Mouse (Mus musculus): ENCODE results near the gene Hmcn1. TPM values are rescaled to one million over a fixed set of nuclear protein-coding genes. Genes with fewer than 3 reads are reported as not detected.
A peak's percentile ranks its signal among the peaks of the same experiment; 100 is the strongest.

Hmcn1 gene
- total RNA-seq, 2 experiments from 2014 or later = 1.4 to 1.9 TPM

- DNase-seq = no peak
Observed at GRCm38 (mm10) chr1:150645314-150645713, 347.9 kb downstream of the Hmcn1 start.

- peak in 1 of 2 experiments; percentile 18 for DNase-seq
Observed at GRCm38 (mm10) chr1:150639522-150639921, 353.7 kb downstream of the Hmcn1 start.

GRCm38 (mm10) chr1:150632506-150632905 lies 360.7 kb downstream of the Hmcn1 start:
- DNase-seq = no peak

GRCm38 (mm10) chr1:150631856-150632171 lies 361.4 kb downstream of the Hmcn1 start:
- DNase-seq = no peak

GRCm38 (mm10) chr1:150631035-150631855 lies 362.0 kb downstream of the Hmcn1 start:
- DNase-seq = no peak

GRCm38 (mm10) chr1:150623226-150623625 lies 370.0 kb downstream of the Hmcn1 start:
- DNase-seq = no peak

- no peak for DNase-seq
Observed at GRCm38 (mm10) chr1:150610539-150610938, 382.7 kb downstream of the Hmcn1 start.

- no peak for DNase-seq
Observed at GRCm38 (mm10) chr1:150606173-150606572, 387.1 kb downstream of the Hmcn1 start.

- DNase-seq = no peak
Observed at GRCm38 (mm10) chr1:150593614-150594013, 399.6 kb downstream of the Hmcn1 start.

GRCm38 (mm10) chr1:150591253-150591652 lies 402.0 kb downstream of the Hmcn1 start:
- DNase-seq = peak; percentile 37 to 70

GRCm38 (mm10) chr1:150587410-150587809 lies 405.8 kb downstream of the Hmcn1 start:
- no peak for DNase-seq

GRCm38 (mm10) chr1:150584477-150584876 lies 408.8 kb downstream of the Hmcn1 start:
- DNase-seq = no peak

GRCm38 (mm10) chr1:150583734-150584133 lies 409.5 kb downstream of the Hmcn1 start:
- DNase-seq = no peak

GRCm38 (mm10) chr1:150580561-150580960 lies 412.7 kb downstream of the Hmcn1 start:
- DNase-seq = peak; percentile 8 to 25

GRCm38 (mm10) chr1:150573407-150573806 lies 419.8 kb downstream of the Hmcn1 start:
- no peak for DNase-seq

- DNase-seq = no peak
Observed at GRCm38 (mm10) chr1:150570562-150571156, 422.6 kb downstream of the Hmcn1 start.

- no peak for DNase-seq
Observed at GRCm38 (mm10) chr1:150569820-150570543, 423.3 kb downstream of the Hmcn1 start.

- DNase-seq = no peak
Observed at GRCm38 (mm10) chr1:150566287-150566686, 426.9 kb downstream of the Hmcn1 start.

- DNase-seq = no peak
Observed at GRCm38 (mm10) chr1:150556621-150557020, 436.6 kb downstream of the Hmcn1 start.

- DNase-seq = no peak
Observed at GRCm38 (mm10) chr1:150551390-150551789, 441.8 kb downstream of the Hmcn1 start.

GRCm38 (mm10) chr1:150546463-150546862 lies 446.8 kb downstream of the Hmcn1 start:
- DNase-seq = no peak

GRCm38 (mm10) chr1:150540267-150540666 lies 453.0 kb downstream of the Hmcn1 start:
- DNase-seq = peak; percentile 1 to 38
